Mouse (Mus musculus) retina, postnatal 1 day (tissue): ENCODE measurements around the gene Ruvbl2.
"Not testable (repeated sequence)": the region's sequence is repeated elsewhere in the genome, so short reads cannot be mapped to it uniquely, and the experiment has no call there.

Experiments used
- DNase-seq: peaks from one replicate; pipeline ENCODE4 v3.0.0-alpha.2; 2012

The Ruvbl2 gene

GRCm38 (mm10) chr7:45437521-45438276 lies at the start of gene Ruvbl2:
TSS of gene Ruvbl2 (minus strand) at chr7:45438096.
- DNase-seq: no peak

DNA sequence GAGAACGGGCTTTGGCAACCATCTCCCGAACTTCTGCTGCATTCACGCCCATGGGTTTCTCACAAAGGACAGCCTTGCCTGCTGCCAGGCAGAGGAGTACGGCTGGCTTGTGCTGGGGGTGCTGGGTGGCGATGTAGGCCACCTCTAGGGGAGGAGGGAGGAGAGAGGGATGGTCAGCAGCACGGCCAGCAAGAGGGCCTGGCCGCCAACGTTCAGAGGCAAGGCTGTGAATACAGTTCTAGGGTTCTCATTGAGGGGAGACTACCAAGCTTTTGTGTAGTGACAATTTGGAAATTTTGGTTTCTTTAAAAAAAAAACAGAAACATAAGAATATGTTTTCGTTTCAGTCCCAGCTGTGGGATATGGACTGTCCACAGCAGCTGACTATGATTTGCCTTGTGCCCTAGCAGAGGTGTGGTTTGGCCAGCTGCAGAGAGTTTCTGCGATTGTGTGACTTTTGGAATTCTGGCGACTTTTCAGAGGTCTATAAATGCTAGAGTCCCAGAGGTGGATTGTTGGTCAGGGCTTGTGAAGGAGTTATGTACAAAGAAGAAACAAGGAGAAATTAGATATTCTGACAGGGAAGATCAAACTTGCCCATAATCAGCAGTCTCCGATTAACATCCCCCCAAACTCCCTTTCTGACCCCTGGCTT lies 49.0 kb upstream of the Ruvbl2 start, which contains the start of gene Gm45808:
Gene Gm45808, minus strand, starts transcription at position 51 of the 655 bp plus-strand sequence.
- no peak for DNase-seq

- no peak for DNase-seq
Observed at GRCm38 (mm10) chr7:45486158-45486557, 48.3 kb upstream of the Ruvbl2 start.

DNA sequence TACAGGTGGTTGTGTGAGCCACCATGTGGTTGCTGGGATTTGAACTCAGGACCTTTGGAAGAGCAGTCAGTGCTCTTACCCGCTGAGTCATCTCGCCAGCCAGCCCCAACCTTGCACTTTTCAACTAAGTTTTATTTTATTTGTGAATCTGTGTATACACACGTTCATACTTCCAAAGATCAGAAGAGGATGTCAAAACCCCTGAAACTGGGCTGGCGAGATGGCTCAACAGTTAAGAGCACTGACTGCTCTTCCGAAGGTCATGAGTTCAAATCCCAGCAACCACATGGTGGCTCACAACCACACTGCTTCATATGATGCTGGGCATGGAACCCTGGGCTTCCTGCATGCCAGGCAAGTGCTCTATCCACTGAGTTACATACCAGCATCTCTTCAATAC lies 47.1 kb upstream of the Ruvbl2 start:
- DNase-seq: not testable (repeated sequence)

DNA sequence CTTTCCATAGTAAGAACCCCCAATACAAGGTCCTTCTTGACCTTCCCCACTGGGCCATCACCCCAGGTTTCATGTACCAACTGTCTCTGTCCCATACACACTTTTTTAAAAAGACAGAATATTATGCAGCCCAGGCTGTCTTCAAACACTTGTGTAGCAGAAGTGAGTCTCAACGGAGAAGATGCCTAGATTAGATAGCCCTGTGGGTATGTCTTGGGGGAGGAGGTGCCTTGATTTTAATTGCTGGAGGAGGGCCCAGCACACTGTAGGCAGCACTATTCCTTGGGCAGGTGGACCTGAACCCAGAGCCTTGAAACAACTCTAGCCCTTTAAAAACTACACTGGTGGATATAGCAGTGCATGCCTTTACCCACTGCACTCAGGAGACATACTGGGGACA lies 44.3 kb upstream of the Ruvbl2 start:
- no peak for DNase-seq

- peak; percentile 77 for DNase-seq
Observed at GRCm38 (mm10) chr7:45481374-45481927, 43.6 kb upstream of the Ruvbl2 start, which contains the start of gene Tulp2. TSS of gene Tulp2 (plus strand) at chr7:45481877.

GRCm38 (mm10) chr7:45480310-45480709 lies 42.4 kb upstream of the Ruvbl2 start:
- DNase-seq: not testable (repeated sequence)

GRCm38 (mm10) chr7:45478774-45479173 lies 40.9 kb upstream of the Ruvbl2 start:
- DNase-seq: no peak

GRCm38 (mm10) chr7:45477003-45477402 lies 39.1 kb upstream of the Ruvbl2 start:
- DNase-seq: peak; percentile 72

DNA sequence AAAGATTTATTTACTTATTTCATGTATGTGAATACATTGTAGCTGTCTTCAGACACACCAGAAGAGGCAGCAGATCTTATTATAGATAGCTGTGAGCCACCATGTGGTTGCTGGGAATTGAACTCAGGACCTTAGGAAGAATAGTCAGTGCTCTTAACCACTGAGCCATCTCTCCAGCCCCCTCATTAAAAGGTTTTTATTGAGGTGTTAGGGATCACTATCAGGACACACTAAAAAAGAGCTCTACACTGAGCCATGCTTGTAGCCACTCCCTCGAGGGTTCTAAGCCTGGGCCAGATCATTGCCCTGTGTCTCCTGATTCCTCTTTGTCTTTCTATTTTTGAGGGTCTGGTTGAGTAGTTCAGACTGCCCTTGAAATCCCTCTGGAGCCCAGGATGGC lies 38.6 kb upstream of the Ruvbl2 start:
- DNase-seq: no peak

DNA sequence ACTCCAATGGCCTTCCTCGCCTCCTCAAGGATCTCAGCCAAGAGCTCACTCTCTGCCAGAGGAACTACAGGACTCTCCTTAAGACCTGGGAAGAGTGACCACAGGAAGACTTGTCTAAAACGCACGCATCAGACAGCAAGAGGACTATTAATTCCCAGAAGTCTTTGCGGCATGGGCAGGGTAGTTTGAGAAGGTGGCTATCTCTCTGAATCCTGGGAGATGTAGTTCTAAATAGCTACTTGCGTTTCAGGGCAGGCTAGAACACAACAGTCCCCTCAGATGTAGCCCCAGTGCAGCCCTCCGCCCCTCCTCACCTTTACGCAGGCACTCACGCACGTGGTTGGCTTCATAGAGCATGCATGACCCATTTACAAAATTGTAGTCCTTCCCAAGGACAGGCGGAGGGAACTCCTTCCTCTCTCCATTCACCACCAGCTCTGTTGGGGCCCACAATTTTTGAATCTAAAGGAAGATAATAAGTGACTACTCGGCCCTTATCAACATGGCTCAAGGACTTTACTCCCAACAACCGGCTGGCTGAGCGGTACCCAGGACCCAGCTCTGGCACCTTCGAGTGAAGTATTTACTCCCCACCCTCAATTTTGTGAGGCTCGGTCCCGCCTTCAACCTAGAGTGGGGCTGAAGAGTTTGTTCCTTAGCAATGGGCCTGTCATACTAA lies 37.5 kb upstream of the Ruvbl2 start:
- DNase-seq: peak; percentile 51

DNA sequence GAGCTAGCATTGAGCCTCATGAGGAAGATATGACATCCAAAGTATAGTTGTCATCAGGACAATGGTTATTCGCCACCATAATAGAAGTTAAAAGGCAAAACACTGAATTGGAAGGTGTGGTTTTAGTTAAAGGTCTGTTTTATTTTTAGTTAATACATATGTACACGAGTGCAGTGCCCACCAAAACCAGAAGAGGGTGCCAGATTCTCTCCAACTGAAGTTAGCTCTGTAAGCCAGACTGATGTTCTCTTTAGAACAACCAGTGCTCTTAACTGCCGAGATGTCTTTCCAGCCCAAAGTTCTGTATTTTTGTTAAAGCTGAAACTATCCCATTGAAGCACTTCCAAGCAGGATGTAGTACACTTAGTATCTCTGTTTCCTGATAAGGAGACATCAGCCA lies 33.0 kb upstream of the Ruvbl2 start:
- peak; percentile 71 for DNase-seq

GRCm38 (mm10) chr7:45467090-45467670 lies 29.3 kb upstream of the Ruvbl2 start:
- no peak for DNase-seq

- peak; percentile 98 for DNase-seq
Observed at GRCm38 (mm10) chr7:45466283-45467089, 28.6 kb upstream of the Ruvbl2 start, which contains the start of gene Bax. TSS of gene Bax (minus strand) at chr7:45466898.

GRCm38 (mm10) chr7:45465549-45465948 lies 27.7 kb upstream of the Ruvbl2 start:
- DNase-seq: no peak

- DNase-seq: no peak
Observed at GRCm38 (mm10) chr7:45465112-45465511, 27.2 kb upstream of the Ruvbl2 start.

DNA sequence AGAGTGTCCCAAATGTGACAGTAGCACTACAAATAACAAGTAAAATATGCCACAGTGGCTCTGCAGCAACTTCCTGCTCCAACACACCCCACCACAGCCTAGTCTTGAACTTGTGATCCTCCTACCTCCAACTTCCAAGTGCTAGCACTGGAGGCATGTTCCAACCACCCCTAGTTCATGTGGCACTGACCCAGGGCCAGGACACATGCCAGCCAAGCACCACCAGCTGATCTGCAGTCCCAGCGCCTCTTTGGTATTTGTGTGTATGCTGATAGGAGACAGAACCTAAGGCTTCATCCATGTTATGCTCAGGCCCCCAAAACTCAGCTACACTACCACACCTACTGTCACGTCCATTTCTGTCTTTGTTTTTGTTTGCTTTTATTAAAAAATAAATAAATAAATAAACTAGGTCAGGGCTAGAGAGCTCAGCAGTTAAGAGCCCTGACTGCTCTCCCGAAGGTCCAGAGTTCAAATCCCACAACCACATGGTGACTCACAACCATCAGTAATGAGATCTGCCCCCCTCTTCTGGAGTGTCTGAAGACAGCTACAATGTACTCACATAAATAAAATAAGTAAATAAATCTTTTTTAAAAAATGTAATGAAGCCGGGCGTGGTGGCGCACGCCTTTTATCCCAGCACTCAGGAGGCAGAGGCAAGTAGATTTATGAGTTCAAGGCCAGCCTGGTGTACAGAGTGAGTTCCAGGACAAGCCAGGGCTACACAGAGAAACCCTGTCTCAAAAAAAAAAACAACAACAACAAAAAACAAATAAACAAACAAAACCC lies 26.3 kb upstream of the Ruvbl2 start:
- DNase-seq: no peak

- DNase-seq: not testable (repeated sequence)
Observed at GRCm38 (mm10) chr7:45462868-45463267, 25.0 kb upstream of the Ruvbl2 start.

DNA sequence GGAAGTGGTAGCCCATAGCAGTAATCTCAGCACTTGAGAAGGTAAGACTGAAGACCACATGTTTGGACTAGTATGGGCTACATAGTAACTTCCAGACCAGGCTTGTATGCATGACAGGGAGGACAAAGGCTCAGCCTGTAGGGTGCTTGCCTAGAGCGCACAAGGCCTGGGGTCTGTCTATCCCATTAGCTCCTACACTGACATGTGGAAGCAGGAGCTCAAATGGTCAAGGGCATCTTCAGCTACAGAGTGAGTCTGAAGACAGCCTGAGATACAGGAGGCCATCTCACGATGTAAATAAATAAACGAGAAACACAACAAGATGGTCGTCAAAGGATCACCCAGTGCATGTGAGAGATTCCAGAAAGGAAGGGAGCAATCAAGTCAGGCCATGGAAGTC lies 24.4 kb upstream of the Ruvbl2 start:
- DNase-seq: no peak

GRCm38 (mm10) chr7:45461781-45462180 lies 23.9 kb upstream of the Ruvbl2 start:
- no peak for DNase-seq

GRCm38 (mm10) chr7:45461326-45461725 lies 23.4 kb upstream of the Ruvbl2 start:
- peak; percentile 57 for DNase-seq
